Mouse (Mus musculus) kidney, adult 18-20 months (tissue): Measurements from ENCODE around the gene Ppp1r13l.

Experiments used
- DNase-seq: peaks from one replicate; pipeline ENCODE4 v3.0.0; 2021

Ppp1r13l gene

GRCm38 (mm10) chr7:19369823-19370425 lies 10.4 kb downstream of the Ppp1r13l start:
- peak; percentile 72 for DNase-seq

GRCm38 (mm10) chr7:19373367-19373766 lies 13.8 kb downstream of the Ppp1r13l start:
- no peak for DNase-seq

GRCm38 (mm10) chr7:19375368-19375767 lies 15.8 kb downstream of the Ppp1r13l start:
- no peak for DNase-seq

- DNase-seq, result no peak
These were observed 16.5 kb downstream of the Ppp1r13l start for GRCm38 (mm10) chr7:19376019-19376418.

- DNase-seq, result no peak
These were observed 18.5 kb downstream of the Ppp1r13l start for GRCm38 (mm10) chr7:19378049-19378448.

- peak; percentile 99 for DNase-seq
These were observed 22.0 kb downstream of the Ppp1r13l start, which contains the start of gene Ercc2 for GRCm38 (mm10) chr7:19381377-19382165. Ercc2 (plus strand) TSS chr7:19382010.

GRCm38 (mm10) chr7:19382166-19382541 lies 22.6 kb downstream of the Ppp1r13l start:
- DNase-seq, result no peak

- no peak for DNase-seq
These were observed 24.2 kb downstream of the Ppp1r13l start for GRCm38 (mm10) chr7:19383708-19384107.

- no peak for DNase-seq
These were observed 29.3 kb downstream of the Ppp1r13l start for GRCm38 (mm10) chr7:19388699-19389413.

GRCm38 (mm10) chr7:19394484-19394883 lies 34.9 kb downstream of the Ppp1r13l start:
- no peak for DNase-seq

GRCm38 (mm10) chr7:19399496-19400280 lies 40.1 kb downstream of the Ppp1r13l start:
- DNase-seq, result peak; percentile 66

GRCm38 (mm10) chr7:19400946-19401345 lies 41.4 kb downstream of the Ppp1r13l start:
- DNase-seq, result no peak

GRCm38 (mm10) chr7:19402535-19403112 lies 43.1 kb downstream of the Ppp1r13l start:
- DNase-seq, result no peak

GRCm38 (mm10) chr7:19403731-19404296 lies 44.3 kb downstream of the Ppp1r13l start, which contains the start of gene Klc3:
Klc3 (minus strand) TSS chr7:19404104.
- peak; percentile 88 for DNase-seq

- no peak for DNase-seq
These were observed 44.9 kb downstream of the Ppp1r13l start, which contains the start of gene Ckm for GRCm38 (mm10) chr7:19404476-19404875. Ckm (plus strand) TSS chr7:19404776.

- DNase-seq, result peak; percentile 90
These were observed 45.9 kb downstream of the Ppp1r13l start for GRCm38 (mm10) chr7:19405417-19405816.

GRCm38 (mm10) chr7:19409753-19410152 lies 50.2 kb downstream of the Ppp1r13l start:
- DNase-seq, result no peak

GRCm38 (mm10) chr7:19410766-19411344 lies 51.3 kb downstream of the Ppp1r13l start:
- no peak for DNase-seq

GRCm38 (mm10) chr7:19411783-19412182 lies 52.2 kb downstream of the Ppp1r13l start:
- no peak for DNase-seq

GRCm38 (mm10) chr7:19413525-19413924 lies 54.0 kb downstream of the Ppp1r13l start:
- DNase-seq, result no peak

GRCm38 (mm10) chr7:19416590-19416989 lies 57.0 kb downstream of the Ppp1r13l start:
- no peak for DNase-seq

GRCm38 (mm10) chr7:19420121-19420520 lies 60.6 kb downstream of the Ppp1r13l start:
- no peak for DNase-seq
